Mouse (Mus musculus): ENCODE results near the gene Ank3. TPM values are rescaled to one million over a fixed set of nuclear protein-coding genes. Genes with fewer than 3 reads are reported as not detected.

Gene Ank3
- polyA plus RNA-seq, 1 experiment from 2014 or later: 48.8 TPM

DNA sequence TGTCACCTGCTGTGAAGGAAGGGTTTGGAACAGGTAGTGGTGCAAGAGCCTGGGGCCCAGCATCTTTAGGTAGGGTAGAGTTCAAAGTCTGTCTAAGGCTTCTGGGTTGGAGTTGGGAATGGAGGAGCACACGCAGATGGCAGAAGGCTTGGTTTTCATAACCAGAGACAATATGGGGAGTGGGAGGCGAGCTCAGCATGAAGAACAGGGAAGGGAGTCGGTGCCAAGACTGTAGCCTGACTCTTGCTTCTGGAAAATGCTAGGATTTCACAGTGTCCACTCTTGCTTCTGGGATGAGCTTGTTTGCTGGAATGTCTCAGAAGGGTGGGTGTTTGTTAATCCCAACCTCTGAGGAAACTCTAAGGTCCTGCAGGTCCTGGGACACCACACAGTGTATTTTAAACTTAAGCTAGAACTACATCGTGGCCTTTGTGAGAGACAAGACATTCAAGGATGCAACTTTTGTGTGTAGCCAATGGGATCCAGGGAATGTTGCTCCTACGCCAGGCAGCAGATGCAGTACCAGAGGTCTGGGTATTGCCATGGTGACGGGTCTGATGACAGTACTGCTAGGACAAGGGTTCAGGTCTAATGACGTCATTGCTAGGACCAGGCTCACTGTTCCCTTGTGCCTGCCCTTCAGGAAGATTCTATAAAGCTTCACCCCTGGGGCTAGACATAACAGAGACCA, 222.3 kb downstream of the Ank3 start:
- ATAC-seq (replicated peaks; ENCODE audit: low FRiP score, low read depth) (no peak), DNase-seq (ENCODE audit: low spot score) (no peak)
- H3K4me3 ChIP-seq (replicated peaks; ENCODE audit: low read depth, low read length): no peak overlapping the region
- H3K27ac ChIP-seq: no peak overlapping the region
- H3K4me1 ChIP-seq (replicated peaks; ENCODE audit: insufficient read depth, low read length): no peaks in the 10 kb centered on the region
- H3K36me3 ChIP-seq (ENCODE audit: insufficient read depth, low read length): no peaks in the 10 kb centered on the region
- no peak overlapping the region for H3K9ac ChIP-seq (ENCODE audit: low read depth, low read length)
- no peaks in the 10 kb centered on the region for H3K9me3 ChIP-seq (replicated peaks; ENCODE audit: low read length)
- WGBS: 79% methylated on average over 7 of the region's 7 CpGs
- no peak for TF ChIP-seq CTCF (IDR thresholded peaks at IDR 0.05; ENCODE audit: low read depth)
- H3K4me2 ChIP-seq (ENCODE audit: low read length): no peak overlapping the region
- H3K27me3 ChIP-seq (ENCODE audit: insufficient read depth, low read length): no peaks in the 10 kb centered on the region

DNA sequence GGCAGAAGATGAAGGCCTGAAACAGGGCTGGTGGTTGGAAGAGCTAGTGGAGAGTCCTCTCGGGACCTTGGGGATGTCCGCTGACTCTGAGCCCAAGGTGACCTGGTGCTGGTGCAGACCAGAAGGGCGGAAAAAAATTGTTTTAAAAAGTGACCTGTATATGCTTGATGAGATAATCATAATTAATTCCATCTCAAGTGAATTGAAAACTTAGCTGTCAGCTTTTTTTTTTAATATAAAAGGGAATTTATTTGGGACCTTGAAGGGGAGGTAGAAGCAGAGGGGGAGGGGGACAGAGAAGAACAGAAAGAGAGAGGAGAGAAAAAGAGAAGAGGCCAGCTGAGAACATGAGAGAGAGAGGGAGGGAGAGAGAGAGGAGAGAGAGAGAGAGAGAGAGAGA, 229.2 kb downstream of the Ank3 start:
- no peak overlapping the region for H3K9ac ChIP-seq (ENCODE audit: low read depth, low read length)
- no peak for TF ChIP-seq CTCF (IDR thresholded peaks at IDR 0.05; ENCODE audit: low read depth)
- 87% methylated on average over 3 of the region's 3 CpGs for WGBS
- no peaks in the 10 kb centered on the region for H3K27me3 ChIP-seq (ENCODE audit: insufficient read depth, low read length)
- H3K4me3 ChIP-seq (replicated peaks; ENCODE audit: low read depth, low read length): no peak overlapping the region
- no peak overlapping the region for H3K4me2 ChIP-seq (ENCODE audit: low read length)
- H3K4me1 ChIP-seq (replicated peaks; ENCODE audit: insufficient read depth, low read length): no peaks in the 10 kb centered on the region; the same call in 1 of the 2 replicates
- no peak overlapping the region for H3K27ac ChIP-seq
- DNase-seq (ENCODE audit: low spot score): no peak
- H3K9me3 ChIP-seq (replicated peaks; ENCODE audit: low read length): no peaks in the 10 kb centered on the region
- no peaks in the 10 kb centered on the region for H3K36me3 ChIP-seq (ENCODE audit: insufficient read depth, low read length)
- no peak for ATAC-seq (replicated peaks; ENCODE audit: low FRiP score, low read depth)

DNA sequence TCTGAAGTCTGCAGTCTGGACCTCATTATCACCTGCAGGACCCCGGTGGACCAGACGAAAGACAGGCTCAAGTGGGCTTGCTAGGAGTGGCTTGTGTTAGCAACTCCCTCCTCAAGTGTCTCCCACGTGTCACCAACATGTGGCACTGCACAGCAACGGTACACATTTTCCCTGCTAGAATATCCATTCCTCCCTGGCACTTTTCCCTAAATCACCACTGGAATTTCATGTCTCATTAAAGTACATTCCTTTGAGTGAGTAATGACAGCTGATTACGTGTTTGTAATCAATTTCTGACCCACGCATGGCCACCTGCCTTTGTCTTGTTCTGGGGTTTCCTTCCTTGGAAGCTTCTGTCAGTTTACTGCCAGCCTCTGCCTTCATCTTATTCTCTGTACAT, 230.2 kb downstream of the Ank3 start:
- WGBS: 50% methylated on average over 6 of the region's 6 CpGs
- no peak overlapping the region for H3K9ac ChIP-seq (ENCODE audit: low read depth, low read length)

DNA sequence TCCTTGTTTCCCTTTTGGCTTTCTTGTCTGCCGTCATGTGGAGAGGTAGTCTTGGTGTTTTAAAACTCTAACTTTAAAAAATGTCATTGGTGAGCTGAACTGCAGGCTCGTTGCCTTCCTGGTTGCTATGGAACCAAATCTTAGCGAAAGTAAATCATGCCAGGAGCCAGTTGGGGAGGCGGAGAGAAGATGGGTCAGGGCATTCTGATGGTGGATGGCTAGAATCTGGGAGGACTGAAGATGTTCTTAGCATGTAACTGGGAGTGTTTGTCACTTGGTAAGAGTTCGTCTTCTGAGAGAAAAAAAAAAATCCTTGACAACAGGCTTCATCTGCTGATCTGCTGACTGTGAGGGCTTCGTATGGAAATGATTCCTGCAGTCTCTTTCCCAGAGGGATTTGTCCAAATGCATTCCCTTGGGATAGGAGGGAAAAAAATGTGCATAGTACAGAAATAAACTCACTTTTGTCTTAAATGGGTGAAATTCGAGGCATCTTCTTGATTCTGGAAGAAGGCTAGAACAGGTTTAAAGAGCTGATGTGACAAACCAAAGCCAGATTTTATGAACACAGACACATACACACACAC, 232.3 kb downstream of the Ank3 start:
- no peak for TF ChIP-seq CTCF (IDR thresholded peaks at IDR 0.05; ENCODE audit: low read depth)

More for the DNA sequence above, 230.2 kb downstream of the Ank3 start:
- Histone ChIP-seq H3K36me3 (ENCODE audit: insufficient read depth, low read length) (no peaks in the 10 kb centered on the region), H3K27ac (no peak overlapping the region), H3K4me2 (ENCODE audit: low read length) (no peak overlapping the region), H3K4me3 (replicated peaks; ENCODE audit: low read depth, low read length) (no peak overlapping the region), H3K27me3 (ENCODE audit: insufficient read depth, low read length) (no peaks in the 10 kb centered on the region), H3K4me1 (replicated peaks; ENCODE audit: insufficient read depth, low read length) (no peaks in the 10 kb centered on the region; the same call in 1 of the 2 replicates), H3K9me3 (replicated peaks; ENCODE audit: low read length) (no peaks in the 10 kb centered on the region)
- no peak for ATAC-seq (replicated peaks; ENCODE audit: low FRiP score, low read depth)
- TF ChIP-seq CTCF (IDR thresholded peaks at IDR 0.05; ENCODE audit: low read depth): no peak
- DNase-seq (ENCODE audit: low spot score): no peak

DNA sequence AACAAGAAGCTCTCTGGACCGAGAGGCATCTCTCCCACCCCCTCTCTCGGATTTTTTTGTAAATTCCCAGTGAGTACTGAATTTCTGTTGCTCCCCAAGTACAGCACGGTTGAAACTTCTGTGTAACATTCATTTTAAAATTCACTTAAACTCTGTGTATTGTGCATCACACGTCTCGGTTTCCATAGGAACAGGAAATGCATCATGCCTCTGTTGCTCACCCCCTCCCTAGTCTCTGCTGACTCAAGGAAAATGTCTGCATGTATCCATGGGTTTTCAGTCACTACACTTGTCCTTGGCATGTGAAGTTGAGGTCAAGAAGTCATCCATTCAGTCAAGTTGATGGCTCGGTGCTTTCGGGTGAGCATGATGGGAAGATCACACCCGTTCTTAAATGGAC, 234.3 kb downstream of the Ank3 start:
- ATAC-seq (replicated peaks; ENCODE audit: low FRiP score, low read depth) (no peak), DNase-seq (ENCODE audit: low spot score) (no peak)
- H3K27ac ChIP-seq: no peak overlapping the region
- H3K9me3 ChIP-seq (replicated peaks; ENCODE audit: low read length): no peaks in the 10 kb centered on the region
- TF ChIP-seq CTCF (IDR thresholded peaks at IDR 0.05; ENCODE audit: low read depth): no peak
- H3K4me3 ChIP-seq (replicated peaks; ENCODE audit: low read depth, low read length): no peak overlapping the region
- no peaks in the 10 kb centered on the region; the same call in 1 of the 2 replicates for H3K4me1 ChIP-seq (replicated peaks; ENCODE audit: insufficient read depth, low read length)
- no peaks in the 10 kb centered on the region for H3K36me3 ChIP-seq (ENCODE audit: insufficient read depth, low read length)
- WGBS: 88% methylated on average over 8 of the region's 8 CpGs
- H3K4me2 ChIP-seq (ENCODE audit: low read length): no peak overlapping the region
- no peak overlapping the region for H3K9ac ChIP-seq (ENCODE audit: low read depth, low read length)
- H3K27me3 ChIP-seq (ENCODE audit: insufficient read depth, low read length): no peaks in the 10 kb centered on the region

More for the DNA sequence above, 232.3 kb downstream of the Ank3 start:
- no peaks in the 10 kb centered on the region for H3K9me3 ChIP-seq (replicated peaks; ENCODE audit: low read length)
- peak overlapping the region; percentile 18; the same call in 1 of the 2 replicates for H3K4me2 ChIP-seq (ENCODE audit: low read length)
- no peak overlapping the region for H3K9ac ChIP-seq (ENCODE audit: low read depth, low read length)
- H3K36me3 ChIP-seq (ENCODE audit: insufficient read depth, low read length): no peaks in the 10 kb centered on the region
- ATAC-seq (replicated peaks; ENCODE audit: low FRiP score, low read depth): no peak
- no peak for DNase-seq (ENCODE audit: low spot score)
- H3K27me3 ChIP-seq (ENCODE audit: insufficient read depth, low read length): no peaks in the 10 kb centered on the region
- no peak overlapping the region for H3K27ac ChIP-seq
- no peaks in the 10 kb centered on the region; the same call in 1 of the 2 replicates for H3K4me1 ChIP-seq (replicated peaks; ENCODE audit: insufficient read depth, low read length)
- H3K4me3 ChIP-seq (replicated peaks; ENCODE audit: low read depth, low read length): no peak overlapping the region
- 35% methylated on average over 7 of the region's 7 CpGs for WGBS

DNA sequence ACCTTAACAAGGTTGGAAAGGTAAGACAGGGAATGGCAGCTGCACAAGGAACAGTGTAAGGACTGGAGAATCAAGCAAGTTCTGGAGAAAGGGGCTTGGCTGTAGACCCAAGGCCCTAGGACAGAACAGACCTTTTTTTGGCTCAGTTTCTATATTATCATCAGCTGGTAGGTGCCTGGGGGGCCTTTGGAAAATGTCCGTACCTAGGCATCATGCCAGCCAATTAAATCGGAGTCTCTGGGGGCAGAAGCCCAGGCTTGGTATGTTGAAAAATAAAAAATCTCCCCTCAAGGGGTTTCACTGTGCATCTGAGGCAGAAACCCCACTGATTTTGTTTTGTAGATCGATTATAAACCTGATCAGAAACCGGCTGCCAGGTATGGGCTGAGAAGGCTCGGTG, 236.3 kb downstream of the Ank3 start:
- ATAC-seq (replicated peaks; ENCODE audit: low FRiP score, low read depth): no peak
- H3K9ac ChIP-seq (ENCODE audit: low read depth, low read length): no peak overlapping the region
- no peak overlapping the region for H3K27ac ChIP-seq
- no peaks in the 10 kb centered on the region; the same call in 1 of the 2 replicates for H3K4me1 ChIP-seq (replicated peaks; ENCODE audit: insufficient read depth, low read length)
- no peak for DNase-seq (ENCODE audit: low spot score)
- TF ChIP-seq CTCF (IDR thresholded peaks at IDR 0.05; ENCODE audit: low read depth): no peak
- WGBS: 77% methylated on average over 5 of the region's 5 CpGs
- H3K27me3 ChIP-seq (ENCODE audit: insufficient read depth, low read length): no peaks in the 10 kb centered on the region
- no peak overlapping the region for H3K4me2 ChIP-seq (ENCODE audit: low read length)
- H3K36me3 ChIP-seq (ENCODE audit: insufficient read depth, low read length): no peaks in the 10 kb centered on the region
- H3K4me3 ChIP-seq (replicated peaks; ENCODE audit: low read depth, low read length): no peak overlapping the region
- no peaks in the 10 kb centered on the region for H3K9me3 ChIP-seq (replicated peaks; ENCODE audit: low read length)

Measured in kidney, postnatal 0 days (tissue).